Mouse (Mus musculus): ENCODE results near the gene Ncoa6. TPM values are rescaled to one million over a fixed set of nuclear protein-coding genes. Genes with fewer than 3 reads are reported as not detected.

Gene Ncoa6
- total and polyA plus RNA-seq, 2 experiments from 2014 or later = 26.8 to 45.8 TPM

DNA sequence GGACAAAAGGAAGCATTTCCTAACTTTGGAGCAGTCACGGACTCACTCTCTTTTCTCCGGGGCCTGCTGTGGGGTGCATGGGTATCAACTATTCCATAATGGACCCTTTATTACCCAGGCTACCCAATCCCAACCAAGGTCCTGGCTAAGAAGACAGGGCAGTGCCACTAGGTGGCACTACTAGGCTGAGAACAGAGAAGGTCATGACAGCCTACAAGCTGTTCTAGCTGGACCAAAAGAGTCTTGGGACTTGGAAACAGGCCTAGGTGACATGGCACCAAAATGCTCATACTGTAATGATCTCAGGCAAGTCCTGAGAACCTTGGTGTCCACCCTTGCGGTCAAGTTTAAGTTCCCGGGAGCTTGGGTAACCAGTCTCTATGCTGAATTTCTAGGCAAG lies 38.8 kb upstream of the Ncoa6 start:
- Histone ChIP-seq H3K9me3 (ENCODE audit: low read length) (no peaks in the 10 kb centered on the region), H3K4me3 (ENCODE audit: low read depth, low read length) (no peak overlapping the region), H3K27ac (ENCODE audit: low read depth, low read length) (no peak overlapping the region), H3K27me3 (ENCODE audit: insufficient read depth, low read length) (no peaks in the 10 kb centered on the region), H3K4me1 (ENCODE audit: insufficient read depth) (peaks cover 23% of the 10 kb centered on the region; the same call in 1 of the 2 replicates), H3K4me2 (ENCODE audit: low read depth) (peak overlapping the region; percentile 81; the same call in 1 of the 2 replicates), H3K36me3 (ENCODE audit: insufficient read depth) (no peaks in the 10 kb centered on the region; the same call in 1 of the 2 replicates), H3K9ac (no peak overlapping the region)
- ATAC-seq = no peak
- DNase-seq = peak; percentile 21
- WGBS = 64% methylated on average over 4 of the region's 4 CpGs
- TF ChIP-seq CTCF (IDR thresholded peaks at IDR 0.05; ENCODE audit: low read depth) = peak; percentile 63

DNA sequence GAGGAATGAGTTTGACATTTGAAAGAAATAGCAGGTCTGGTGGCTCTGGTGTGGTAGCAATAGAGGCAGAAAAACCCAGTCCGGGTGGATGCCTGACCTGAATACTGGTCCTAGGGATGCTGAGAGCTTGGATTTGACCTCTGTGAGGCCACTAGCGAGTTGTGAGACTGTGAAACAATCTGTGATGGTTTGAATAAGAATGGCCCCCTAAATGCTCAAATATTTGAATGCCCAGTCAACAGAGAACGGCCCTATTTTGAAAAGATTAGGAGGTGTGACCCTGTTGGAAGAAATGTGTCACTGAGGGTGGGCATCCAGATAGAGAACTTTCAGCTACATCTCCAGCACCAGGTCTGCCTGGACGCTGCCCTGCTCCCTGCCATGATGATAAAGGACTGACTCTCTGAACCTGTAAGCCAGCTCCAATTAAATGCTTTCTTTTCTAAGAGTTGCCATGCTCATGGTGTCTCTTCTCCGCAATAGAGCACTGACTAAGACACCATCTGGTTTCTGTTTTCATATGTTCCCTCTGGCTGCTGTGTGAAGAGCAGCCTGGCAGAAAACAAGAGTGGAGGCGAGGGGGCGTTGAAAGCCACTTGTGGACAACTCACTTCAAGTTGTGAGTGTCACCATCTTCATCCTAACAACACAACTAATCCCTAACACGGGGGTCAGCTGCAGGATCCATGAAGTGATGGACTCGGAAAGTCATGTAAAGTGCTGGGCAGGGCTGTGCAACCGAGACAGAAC lies 34.2 kb upstream of the Ncoa6 start:
- Histone ChIP-seq H3K4me1 (ENCODE audit: insufficient read depth) (0 out of 2 replicates have a peak, but pooled peaks cover 13% of the 10 kb centered on the region), H3K9ac (no peak overlapping the region), H3K27ac (ENCODE audit: low read depth, low read length) (no peak overlapping the region), H3K27me3 (ENCODE audit: insufficient read depth, low read length) (no peaks in the 10 kb centered on the region), H3K4me3 (ENCODE audit: low read depth, low read length) (no peak overlapping the region), H3K4me2 (ENCODE audit: low read depth) (no peak overlapping the region), H3K36me3 (ENCODE audit: insufficient read depth) (peaks cover 26% of the 10 kb centered on the region; the same call in 1 of the 2 replicates), H3K9me3 (ENCODE audit: low read length) (no peaks in the 10 kb centered on the region)
- DNase-seq (no peak), ATAC-seq (no peak)
- no peak for TF ChIP-seq CTCF (IDR thresholded peaks at IDR 0.05; ENCODE audit: low read depth)
- 62% methylated on average over 10 of the region's 10 CpGs for WGBS

DNA sequence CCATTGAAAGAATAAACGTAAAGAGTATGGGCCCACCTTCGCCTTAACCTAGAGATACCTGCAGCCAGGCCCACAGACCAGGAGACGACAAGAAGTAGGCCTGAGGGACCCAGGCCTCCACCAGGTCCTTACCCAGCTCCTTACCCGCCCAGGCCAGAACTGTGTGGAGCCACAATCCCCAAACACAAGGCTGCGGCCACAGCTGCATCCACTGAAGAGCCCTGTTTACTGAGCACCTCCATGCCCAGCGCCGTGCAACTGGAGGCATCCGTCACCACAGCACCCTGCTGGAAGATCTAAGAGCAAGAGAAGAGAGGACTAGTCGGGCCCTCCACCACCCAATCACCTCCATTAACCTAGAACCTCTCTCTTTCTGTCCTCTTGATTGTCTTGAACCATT lies 32.1 kb upstream of the Ncoa6 start:
- Histone ChIP-seq H3K4me1 (ENCODE audit: insufficient read depth) (0 out of 2 replicates have a peak, but pooled peaks cover 7% of the 10 kb centered on the region), H3K36me3 (ENCODE audit: insufficient read depth) (peaks cover 38% of the 10 kb centered on the region), H3K27ac (ENCODE audit: low read depth, low read length) (no peak overlapping the region), H3K27me3 (ENCODE audit: insufficient read depth, low read length) (no peaks in the 10 kb centered on the region), H3K9ac (no peak overlapping the region), H3K9me3 (ENCODE audit: low read length) (no peaks in the 10 kb centered on the region), H3K4me2 (ENCODE audit: low read depth) (no peak overlapping the region), H3K4me3 (ENCODE audit: low read depth, low read length) (no peak overlapping the region)
- no peak for ATAC-seq
- WGBS = 94% methylated on average over 9 of the region's 9 CpGs
- DNase-seq = no peak
- TF ChIP-seq CTCF (IDR thresholded peaks at IDR 0.05; ENCODE audit: low read depth) = no peak

DNA sequence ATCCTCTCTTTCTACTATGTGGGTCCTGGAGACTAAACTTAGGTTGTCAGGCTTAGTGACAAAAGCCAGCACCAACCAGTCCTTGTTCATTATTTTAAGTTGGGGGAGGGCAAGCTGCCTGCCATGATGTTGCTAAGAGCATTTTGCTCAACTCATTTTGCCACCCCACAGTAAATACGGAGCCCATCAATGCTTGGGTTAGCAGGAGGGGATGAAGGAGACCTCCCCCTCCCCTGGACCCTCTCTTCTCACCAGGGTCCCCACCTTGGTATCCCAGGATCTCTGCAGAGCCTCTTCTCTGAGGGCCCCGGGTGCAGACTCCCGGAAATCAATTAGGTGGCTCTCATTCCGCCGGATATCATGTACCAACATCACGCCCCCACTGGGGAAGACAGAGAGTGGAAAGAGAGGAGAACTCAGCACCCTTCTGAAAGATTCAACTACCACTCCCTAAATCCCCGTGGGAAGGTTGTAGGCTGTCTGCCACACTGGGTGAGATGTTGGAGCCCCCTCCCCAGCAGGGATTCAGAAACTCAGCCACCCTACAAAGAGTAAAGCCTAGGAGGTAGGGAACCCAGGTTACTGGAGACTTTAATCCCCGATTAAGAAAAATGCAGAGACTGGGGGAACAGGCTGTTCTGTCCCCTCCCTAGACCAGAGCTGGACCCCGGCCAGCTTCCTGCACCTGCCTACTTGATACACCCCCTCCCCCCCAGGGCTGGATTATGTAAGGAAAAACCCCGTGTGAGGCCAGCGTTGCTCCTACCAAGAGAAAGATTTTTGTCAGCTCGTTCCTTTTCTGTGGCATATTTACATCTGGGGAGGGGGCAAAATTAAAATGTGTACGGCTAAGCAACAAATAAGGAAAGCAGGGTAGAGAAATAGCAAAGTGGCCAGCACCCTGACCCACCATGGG lies 31.0 kb upstream of the Ncoa6 start:
- Histone ChIP-seq H3K4me2 (ENCODE audit: low read depth) (no peak overlapping the region), H3K27me3 (ENCODE audit: insufficient read depth, low read length) (no peaks in the 10 kb centered on the region), H3K4me3 (ENCODE audit: low read depth, low read length) (no peak overlapping the region), H3K36me3 (ENCODE audit: insufficient read depth) (peaks cover 49% of the 10 kb centered on the region), H3K27ac (ENCODE audit: low read depth, low read length) (no peak overlapping the region), H3K4me1 (ENCODE audit: insufficient read depth) (0 out of 2 replicates have a peak, but pooled peaks cover 7% of the 10 kb centered on the region), H3K9me3 (ENCODE audit: low read length) (no peaks in the 10 kb centered on the region), H3K9ac (no peak overlapping the region)
- no peak for TF ChIP-seq CTCF (IDR thresholded peaks at IDR 0.05; ENCODE audit: low read depth)
- no peak for DNase-seq
- no peak for ATAC-seq
- WGBS = 44% methylated on average over 13 of the region's 13 CpGs

DNA sequence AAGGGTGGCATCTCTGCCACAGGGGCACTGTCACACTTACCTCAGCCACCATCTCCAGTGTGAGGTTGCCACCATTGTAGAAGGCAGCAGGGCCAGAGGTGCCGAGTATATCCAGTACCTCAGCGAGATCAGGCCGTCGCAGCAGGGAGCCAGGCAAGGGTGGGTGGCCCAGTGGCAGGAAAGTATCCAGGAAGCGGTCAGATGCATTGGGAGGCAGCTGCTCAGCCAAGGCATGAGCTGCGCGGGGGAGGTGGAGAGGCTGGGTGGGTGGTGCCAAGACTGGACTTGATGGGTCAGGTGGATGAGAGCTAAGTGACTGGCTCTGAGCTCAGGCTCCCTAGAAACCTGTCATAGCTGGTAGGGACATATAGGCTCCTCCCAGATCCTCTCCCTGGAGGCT lies 28.9 kb upstream of the Ncoa6 start:
- H3K4me1 ChIP-seq (ENCODE audit: insufficient read depth) = 0 out of 2 replicates have a peak, but pooled peaks cover 2% of the 10 kb centered on the region
- no peak overlapping the region for H3K9ac ChIP-seq
- H3K9me3 ChIP-seq (ENCODE audit: low read length) = no peaks in the 10 kb centered on the region
- H3K4me3 ChIP-seq (ENCODE audit: low read depth, low read length) = no peak overlapping the region
- ATAC-seq = no peak
- no peak overlapping the region for H3K4me2 ChIP-seq (ENCODE audit: low read depth)
- no peak for TF ChIP-seq CTCF (IDR thresholded peaks at IDR 0.05; ENCODE audit: low read depth)
- DNase-seq = no peak
- H3K27me3 ChIP-seq (ENCODE audit: insufficient read depth, low read length) = no peaks in the 10 kb centered on the region
- 94% methylated on average over 7 of the region's 7 CpGs for WGBS
- H3K36me3 ChIP-seq (ENCODE audit: insufficient read depth) = peaks cover 65% of the 10 kb centered on the region
- no peak overlapping the region for H3K27ac ChIP-seq (ENCODE audit: low read depth, low read length)

DNA sequence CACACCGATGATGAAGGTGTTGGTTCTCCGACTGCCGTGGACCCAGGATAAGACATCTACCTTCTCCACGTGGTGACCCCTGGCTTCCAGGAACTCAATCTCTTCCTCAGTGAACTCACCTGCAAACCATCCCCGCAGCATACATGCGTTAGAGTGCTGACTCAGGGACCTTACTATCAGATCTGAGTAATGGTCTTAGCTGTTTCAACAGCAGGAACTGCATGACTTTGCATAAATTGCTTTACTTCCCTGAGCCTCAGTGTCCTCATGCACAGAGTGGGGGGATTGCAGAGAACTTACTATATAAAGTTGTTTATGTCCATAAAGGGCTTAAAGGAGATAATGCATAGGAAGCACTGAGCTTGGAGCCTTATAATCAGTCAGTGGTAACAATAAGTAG lies 17.3 kb upstream of the Ncoa6 start:
- Histone ChIP-seq H3K36me3 (ENCODE audit: insufficient read depth) (peaks cover 43% of the 10 kb centered on the region), H3K9ac (no peak overlapping the region), H3K27me3 (ENCODE audit: insufficient read depth, low read length) (no peaks in the 10 kb centered on the region), H3K9me3 (ENCODE audit: low read length) (no peaks in the 10 kb centered on the region), H3K4me2 (ENCODE audit: low read depth) (no peak overlapping the region), H3K27ac (ENCODE audit: low read depth, low read length) (no peak overlapping the region), H3K4me3 (ENCODE audit: low read depth, low read length) (no peak overlapping the region), H3K4me1 (ENCODE audit: insufficient read depth) (no peaks in the 10 kb centered on the region)
- WGBS = 97% methylated on average over 6 of the region's 6 CpGs
- TF ChIP-seq CTCF (IDR thresholded peaks at IDR 0.05; ENCODE audit: low read depth) = no peak
- ATAC-seq (no peak), DNase-seq (no peak)

DNA sequence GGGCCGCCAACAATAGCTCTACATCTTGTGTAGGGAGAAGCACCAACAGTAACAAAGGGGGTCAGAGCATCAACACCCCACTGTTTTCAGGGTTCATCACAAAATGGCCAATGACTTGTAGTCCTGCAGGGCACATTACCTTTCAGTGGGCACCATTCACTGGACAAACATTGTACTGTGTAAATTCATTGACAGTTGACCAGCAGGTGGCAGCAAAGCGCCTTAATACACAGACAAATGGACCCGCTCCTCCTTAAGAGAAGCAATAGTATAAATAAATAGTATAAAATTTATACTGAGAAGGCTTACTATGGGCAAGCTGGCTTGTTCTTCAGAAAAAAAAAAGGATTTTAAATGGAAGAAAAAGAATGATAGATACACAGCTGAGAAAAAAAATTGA lies 8.3 kb upstream of the Ncoa6 start:
- Histone ChIP-seq H3K36me3 (ENCODE audit: insufficient read depth) (no peaks in the 10 kb centered on the region), H3K4me2 (ENCODE audit: low read depth) (no peak overlapping the region), H3K9me3 (ENCODE audit: low read length) (no peaks in the 10 kb centered on the region), H3K9ac (no peak overlapping the region), H3K4me1 (ENCODE audit: insufficient read depth) (no peaks in the 10 kb centered on the region), H3K27me3 (ENCODE audit: insufficient read depth, low read length) (no peaks in the 10 kb centered on the region), H3K4me3 (ENCODE audit: low read depth, low read length) (no peak overlapping the region), H3K27ac (ENCODE audit: low read depth, low read length) (no peak overlapping the region)
- peak; percentile 61 for TF ChIP-seq CTCF (IDR thresholded peaks at IDR 0.05; ENCODE audit: low read depth)
- ATAC-seq (no peak), DNase-seq (peak; percentile 65)
- WGBS = 44% methylated on average over 3 of the region's 3 CpGs
